Mouse (Mus musculus): ENCODE measurements at regions not wholly inside any gene's neighbourhood (a gene's known extent, or its start where the extent isn't known, plus 50 kb on each side); places are given as distances from the start of the nearest gene placed in this dataset.

GRCm38 (mm10) chr14:46060622-46061381 lies 318.4 kb upstream of the Gm15217 start:
- Histone ChIP-seq H3K36me3 (ENCODE audit: control insufficient read depth, insufficient read depth, low read length, poor library complexity, severe bottlenecking) (no peaks in the 10 kb centered on the region), H3K27me3 (ENCODE audit: control insufficient read depth, insufficient read depth, low read length, poor library complexity, severe bottlenecking) (no peaks in the 10 kb centered on the region)
- no peak for DNase-seq (ENCODE audit: low read depth, low spot score)

DNA sequence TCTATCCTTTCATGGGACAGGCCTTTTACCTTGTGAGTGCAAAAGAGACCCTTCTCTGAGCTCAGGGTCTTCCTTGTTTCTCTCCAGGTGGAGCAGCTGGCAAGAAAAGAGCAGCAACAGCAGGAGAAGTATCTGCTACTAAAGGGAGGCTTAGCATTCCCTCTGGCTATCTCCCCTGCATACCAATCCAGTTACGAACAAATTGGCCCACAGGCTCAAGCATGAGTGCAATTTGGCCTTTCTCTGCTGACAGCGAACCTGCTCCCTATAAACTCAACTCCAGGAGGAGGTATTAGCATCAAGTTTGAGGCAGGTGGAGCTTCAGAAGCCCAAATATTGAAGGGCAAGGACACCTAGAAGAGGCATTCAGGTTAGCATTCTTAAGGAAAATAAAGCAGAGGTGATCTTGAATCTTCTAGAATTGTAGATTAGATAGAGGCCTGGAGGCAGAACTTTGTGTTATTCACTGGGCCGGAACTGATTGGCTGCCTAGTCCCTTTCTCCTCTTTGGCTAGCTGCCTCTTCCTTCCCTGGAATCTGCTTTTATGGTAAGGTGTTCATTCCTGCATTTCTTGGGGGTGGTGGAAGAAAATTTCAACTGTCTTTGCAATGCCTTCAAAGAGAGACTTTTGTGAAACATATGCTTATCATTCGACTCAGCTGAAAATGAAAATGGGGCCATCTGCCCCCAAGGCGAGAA lies 312.0 kb upstream of the Gm15217 start:
- DNase-seq (ENCODE audit: low read depth, low spot score): no peak
- H3K36me3 ChIP-seq (ENCODE audit: control insufficient read depth, insufficient read depth, low read length, poor library complexity, severe bottlenecking): no peaks in the 10 kb centered on the region
- H3K27me3 ChIP-seq (ENCODE audit: control insufficient read depth, insufficient read depth, low read length, poor library complexity, severe bottlenecking): no peaks in the 10 kb centered on the region

DNA sequence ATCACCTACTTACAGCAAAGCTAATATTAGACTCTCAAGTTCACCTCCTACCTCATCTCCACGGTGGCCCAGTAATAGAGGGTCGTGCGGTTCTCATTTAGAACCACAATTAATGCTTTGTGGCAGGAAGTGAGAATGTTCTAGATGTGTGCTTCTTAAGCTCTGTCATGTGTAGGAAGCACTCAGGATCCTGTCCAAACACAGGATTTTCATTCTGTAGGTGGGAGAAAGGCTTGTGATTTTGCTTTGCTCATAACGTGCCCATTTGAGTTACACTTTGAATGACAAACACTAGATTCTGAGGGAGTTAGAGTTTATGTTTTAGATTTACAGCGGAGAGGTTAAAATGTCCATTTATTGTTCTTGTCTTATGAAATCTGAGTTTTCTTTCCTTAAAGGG lies 308.0 kb upstream of the Gm15217 start:
- no peak for DNase-seq (ENCODE audit: low read depth, low spot score)
- H3K27me3 ChIP-seq (ENCODE audit: control insufficient read depth, insufficient read depth, low read length, poor library complexity, severe bottlenecking): no peaks in the 10 kb centered on the region
- no peaks in the 10 kb centered on the region for H3K36me3 ChIP-seq (ENCODE audit: control insufficient read depth, insufficient read depth, low read length, poor library complexity, severe bottlenecking)

DNA sequence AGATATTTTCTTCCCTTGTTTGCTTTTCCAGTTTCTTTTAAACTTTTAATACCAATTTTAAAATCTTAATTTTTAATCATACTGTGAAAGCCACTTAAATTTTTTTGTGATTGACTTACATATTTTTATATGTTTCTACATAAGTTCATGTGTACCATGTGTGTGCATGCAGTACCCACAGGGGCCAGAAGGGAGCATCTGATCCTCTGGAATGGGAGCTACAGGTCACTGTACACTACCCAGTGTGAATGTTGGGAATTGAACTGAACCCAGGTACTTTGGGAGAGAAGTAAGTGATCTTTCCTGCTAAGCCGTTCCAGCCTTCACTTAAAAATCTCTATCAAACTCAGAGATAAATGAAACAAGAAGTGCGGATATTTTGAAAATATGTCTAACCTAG lies 302.5 kb upstream of the Gm15217 start:
- DNase-seq (ENCODE audit: low read depth, low spot score): no peak
- H3K36me3 ChIP-seq (ENCODE audit: control insufficient read depth, insufficient read depth, low read length, poor library complexity, severe bottlenecking): no peaks in the 10 kb centered on the region
- no peaks in the 10 kb centered on the region for H3K27me3 ChIP-seq (ENCODE audit: control insufficient read depth, insufficient read depth, low read length, poor library complexity, severe bottlenecking)

- Histone ChIP-seq H3K36me3 (ENCODE audit: control insufficient read depth, insufficient read depth, low read length, poor library complexity, severe bottlenecking) (no peaks in the 10 kb centered on the region), H3K27me3 (ENCODE audit: control insufficient read depth, insufficient read depth, low read length, poor library complexity, severe bottlenecking) (no peaks in the 10 kb centered on the region)
- no peak for DNase-seq (ENCODE audit: low read depth, low spot score)
Measured at GRCm38 (mm10) chr14:46077406-46078131, 301.6 kb upstream of the Gm15217 start.

DNA sequence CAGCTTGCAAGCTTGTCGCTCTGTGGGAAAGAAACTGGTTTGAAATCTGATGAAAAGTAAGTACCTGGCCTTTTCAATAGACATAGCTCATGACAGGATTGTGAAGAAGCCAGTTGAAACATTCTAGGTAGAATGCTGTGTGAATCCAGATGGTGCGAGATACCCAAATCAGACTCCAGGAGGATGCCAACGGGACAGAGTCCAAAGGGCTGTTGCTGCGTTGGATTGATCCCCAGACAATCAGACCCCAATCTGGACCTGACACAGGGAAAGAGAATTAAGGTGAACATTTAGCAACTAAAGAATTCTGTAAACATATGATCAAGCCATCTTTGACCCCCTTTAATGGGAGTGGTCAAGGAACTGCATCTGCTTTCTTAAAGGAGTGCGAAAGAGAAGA lies 296.6 kb upstream of the Gm15217 start:
- DNase-seq (ENCODE audit: low read depth, low spot score): no peak
- no peaks in the 10 kb centered on the region for H3K36me3 ChIP-seq (ENCODE audit: control insufficient read depth, insufficient read depth, low read length, poor library complexity, severe bottlenecking)
- H3K27me3 ChIP-seq (ENCODE audit: control insufficient read depth, insufficient read depth, low read length, poor library complexity, severe bottlenecking): no peaks in the 10 kb centered on the region

- no peaks in the 10 kb centered on the region for H3K27me3 ChIP-seq (ENCODE audit: control insufficient read depth, insufficient read depth, low read length, poor library complexity, severe bottlenecking)
- DNase-seq (ENCODE audit: low read depth, low spot score): no peak
- H3K36me3 ChIP-seq (ENCODE audit: control insufficient read depth, insufficient read depth, low read length, poor library complexity, severe bottlenecking): no peaks in the 10 kb centered on the region
Measured at GRCm38 (mm10) chr14:46088968-46089691, 290.1 kb upstream of the Gm15217 start.

DNA sequence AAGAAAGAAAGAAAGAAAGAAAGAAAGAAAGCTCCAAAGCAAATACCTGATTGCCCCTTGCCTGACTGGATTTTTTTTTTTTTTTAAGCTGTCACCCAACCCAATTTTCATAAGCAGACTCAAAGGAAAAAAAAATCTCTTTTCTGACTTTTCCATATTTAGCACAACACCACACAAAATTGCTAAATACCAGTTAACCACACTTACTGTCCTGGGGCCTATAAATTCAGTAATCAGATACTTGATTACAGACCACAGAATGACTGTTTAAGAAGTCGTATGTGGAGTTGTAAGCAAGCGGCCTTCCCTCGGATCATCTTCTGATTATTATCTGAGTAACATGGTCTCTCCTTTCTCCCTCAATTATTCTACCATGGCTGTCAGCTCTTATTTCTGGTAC lies 263.3 kb upstream of the Gm15217 start:
- H3K36me3 ChIP-seq (ENCODE audit: control insufficient read depth, insufficient read depth, low read length, poor library complexity, severe bottlenecking): no peaks in the 10 kb centered on the region
- H3K27me3 ChIP-seq (ENCODE audit: control insufficient read depth, insufficient read depth, low read length, poor library complexity, severe bottlenecking): no peaks in the 10 kb centered on the region
- no peak for DNase-seq (ENCODE audit: low read depth, low spot score)

DNA sequence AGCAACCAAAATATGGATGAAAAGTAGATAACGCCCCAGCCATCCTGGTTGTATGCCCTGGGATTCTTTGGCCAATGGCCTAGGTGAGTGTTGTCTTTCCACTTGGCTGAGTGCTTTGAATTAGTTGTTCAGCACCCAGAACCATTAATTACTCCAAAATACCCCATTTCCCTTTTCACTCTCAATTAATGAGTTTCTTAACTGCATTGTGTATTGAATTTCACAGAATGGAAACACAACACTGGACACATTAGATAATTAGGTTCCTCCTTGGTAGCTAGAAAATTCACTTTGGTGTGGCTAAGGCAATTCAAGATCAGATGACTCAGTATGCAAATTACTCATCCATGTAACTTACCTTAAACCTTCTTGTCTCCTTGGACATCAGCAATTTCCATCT lies 252.7 kb upstream of the Gm15217 start:
- no peak for DNase-seq (ENCODE audit: low read depth, low spot score)
- Histone ChIP-seq H3K27me3 (ENCODE audit: control insufficient read depth, insufficient read depth, low read length, poor library complexity, severe bottlenecking) (no peaks in the 10 kb centered on the region), H3K36me3 (ENCODE audit: control insufficient read depth, insufficient read depth, low read length, poor library complexity, severe bottlenecking) (no peaks in the 10 kb centered on the region)

DNA sequence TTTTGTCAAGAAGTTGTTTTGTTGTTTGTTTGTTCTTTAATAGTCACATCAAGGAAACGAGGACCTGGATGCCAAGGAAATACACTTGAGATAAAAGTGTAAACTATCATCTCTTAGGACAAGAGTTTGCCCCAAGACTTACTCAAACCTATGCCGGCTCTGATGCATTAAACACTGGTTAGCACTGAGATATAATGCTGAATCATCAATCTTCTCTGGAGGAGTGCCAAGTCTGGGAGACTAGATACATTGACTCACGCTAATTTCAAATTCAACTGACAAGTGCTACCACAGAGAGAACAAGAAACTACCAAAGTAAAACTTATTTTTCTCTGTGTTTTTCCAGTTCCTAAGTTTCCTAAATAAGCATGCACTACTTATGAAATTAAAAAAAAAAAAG lies 249.5 kb upstream of the Gm15217 start:
- no peaks in the 10 kb centered on the region for H3K36me3 ChIP-seq (ENCODE audit: control insufficient read depth, insufficient read depth, low read length, poor library complexity, severe bottlenecking)
- H3K27me3 ChIP-seq (ENCODE audit: control insufficient read depth, insufficient read depth, low read length, poor library complexity, severe bottlenecking): no peaks in the 10 kb centered on the region
- DNase-seq (ENCODE audit: low read depth, low spot score): no peak

- Histone ChIP-seq H3K27me3 (ENCODE audit: control insufficient read depth, insufficient read depth, low read length, poor library complexity, severe bottlenecking) (no peaks in the 10 kb centered on the region), H3K36me3 (ENCODE audit: control insufficient read depth, insufficient read depth, low read length, poor library complexity, severe bottlenecking) (no peaks in the 10 kb centered on the region)
- no peak for DNase-seq (ENCODE audit: low read depth, low spot score)
Measured at GRCm38 (mm10) chr14:46144175-46144574, 235.0 kb upstream of the Gm15217 start.

GRCm38 (mm10) chr14:46144707-46145106 lies 234.5 kb upstream of the Gm15217 start:
- DNase-seq (ENCODE audit: low read depth, low spot score): no peak
- Histone ChIP-seq H3K27me3 (ENCODE audit: control insufficient read depth, insufficient read depth, low read length, poor library complexity, severe bottlenecking) (no peaks in the 10 kb centered on the region), H3K36me3 (ENCODE audit: control insufficient read depth, insufficient read depth, low read length, poor library complexity, severe bottlenecking) (no peaks in the 10 kb centered on the region)

DNA sequence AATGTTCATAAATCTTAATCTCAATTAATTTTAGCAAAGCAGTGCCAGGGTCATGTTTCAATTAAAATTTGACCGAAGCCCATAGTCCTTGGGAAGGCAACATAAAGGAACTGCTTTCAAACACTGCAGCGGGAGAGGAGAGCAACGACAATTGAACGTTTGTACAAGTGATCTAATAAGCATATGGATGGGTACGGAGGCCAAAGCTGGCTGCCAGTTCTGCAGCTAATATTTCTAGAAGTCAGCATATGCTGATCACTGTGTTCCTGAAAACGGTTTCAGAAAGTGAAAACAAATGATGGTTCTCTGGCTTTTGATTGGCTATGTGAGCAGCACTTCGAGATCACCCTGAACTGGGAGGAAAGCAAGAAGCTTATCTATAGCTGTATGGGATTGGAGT lies 233.6 kb upstream of the Gm15217 start:
- no peaks in the 10 kb centered on the region for H3K36me3 ChIP-seq (ENCODE audit: control insufficient read depth, insufficient read depth, low read length, poor library complexity, severe bottlenecking)
- no peak for DNase-seq (ENCODE audit: low read depth, low spot score)
- no peaks in the 10 kb centered on the region for H3K27me3 ChIP-seq (ENCODE audit: control insufficient read depth, insufficient read depth, low read length, poor library complexity, severe bottlenecking)

DNA sequence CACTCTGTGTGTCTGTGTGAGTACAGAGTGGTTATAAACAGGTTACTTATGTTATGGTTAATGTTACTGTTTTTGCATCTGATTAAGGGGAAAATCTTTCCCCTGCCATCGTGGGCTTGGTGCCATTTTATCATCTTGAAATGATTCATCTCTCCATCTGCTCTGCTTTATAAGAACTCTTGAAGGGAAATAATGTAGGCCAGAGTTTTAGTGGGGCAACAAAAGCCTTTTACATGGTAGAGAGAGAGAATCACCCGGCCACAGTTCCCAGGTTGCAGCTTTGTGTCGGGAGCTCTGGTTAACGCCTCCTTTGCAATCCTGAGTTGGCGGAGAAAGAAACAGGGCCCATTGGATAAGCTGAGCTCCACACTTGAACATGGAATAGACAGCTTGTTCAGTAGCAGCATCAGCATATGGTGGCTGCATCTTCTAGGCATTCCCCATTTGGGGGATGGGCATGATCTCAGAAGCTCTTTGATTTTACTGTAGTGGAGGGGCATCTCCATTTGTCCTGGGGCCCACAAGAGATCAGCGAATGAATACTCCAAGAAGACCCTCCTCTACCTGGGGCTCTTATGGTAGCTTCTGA lies 230.0 kb upstream of the Gm15217 start:
- no peaks in the 10 kb centered on the region for H3K36me3 ChIP-seq (ENCODE audit: control insufficient read depth, insufficient read depth, low read length, poor library complexity, severe bottlenecking)
- H3K27me3 ChIP-seq (ENCODE audit: control insufficient read depth, insufficient read depth, low read length, poor library complexity, severe bottlenecking): no peaks in the 10 kb centered on the region
- DNase-seq (ENCODE audit: low read depth, low spot score): no peak
